Mouse (Mus musculus) stomach, postnatal 0 days (tissue): ENCODE data around the gene Sprr1b.

Source experiments
- CTCF ChIP-seq: IDR thresholded peaks from 2 replicates; pipeline ENCODE4 v1.5.1; 2016; ENCODE audit warnings: antibody characterized with exemption, low read depth, mild to moderate bottlenecking, moderate library complexity
- EP300 ChIP-seq: optimal IDR thresholded peaks from 2 replicates; pipeline ENCODE3; 2016; ENCODE audit warnings: antibody characterized with exemption

DNA sequence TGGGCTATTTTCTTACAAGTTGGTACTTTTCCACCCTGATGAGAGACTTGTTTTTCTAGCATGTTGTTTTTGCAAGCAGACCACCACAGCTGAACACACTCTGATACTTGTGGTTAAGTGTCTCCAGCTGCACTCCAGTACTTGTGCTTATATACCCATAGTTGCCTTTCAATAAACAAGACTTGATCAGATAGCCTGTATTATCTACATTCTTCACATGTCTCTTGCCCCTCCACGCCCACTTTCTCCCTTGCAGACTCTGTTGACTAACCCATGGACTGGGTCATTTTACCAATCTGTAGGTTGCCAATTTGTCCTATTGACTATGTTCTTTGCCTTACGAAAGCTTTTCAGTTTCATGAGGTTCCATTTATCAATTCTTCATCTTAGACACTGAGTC, 31.5 kb upstream of the Sprr1b start:
- TF ChIP-seq CTCF: no peak
- TF ChIP-seq EP300: no peak
